ENCODE assay signal across 15 mouse cellular contexts in the genomic region with DNA sequence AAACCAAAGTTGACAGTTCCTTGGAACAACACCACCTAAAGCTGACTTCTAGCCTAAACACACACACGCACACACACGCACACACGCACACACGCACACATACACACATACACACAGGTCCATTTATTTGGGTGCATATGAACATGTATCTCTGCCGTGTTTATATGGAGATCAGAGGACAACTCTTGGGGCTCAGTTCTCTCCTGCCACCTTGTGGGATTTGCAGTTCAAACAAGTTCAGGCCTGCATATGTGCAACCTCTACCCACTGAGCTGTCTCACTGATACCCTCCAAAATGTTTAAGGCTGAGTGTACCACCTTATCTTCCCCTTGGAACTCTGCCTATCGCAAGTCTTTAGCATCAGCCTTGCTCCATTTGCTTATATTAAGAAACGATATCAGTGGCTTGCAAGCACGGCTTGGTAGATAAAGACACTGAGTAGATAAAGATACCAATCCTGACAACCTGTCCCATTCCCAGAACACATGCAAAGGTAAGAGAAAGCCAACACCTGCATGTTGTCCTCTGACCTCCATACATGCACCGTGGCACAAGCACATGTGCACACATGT. TPM values are rescaled to one million over a fixed set of nuclear protein-coding genes. Genes with fewer than 3 reads are reported as not detected.
DNase-seq lines count a peak whose midpoint lies in the region; ATAC-seq and TF ChIP-seq lines count a peak whose summit lies in the region.
"Had no signal": no experiment of that assay in that cellular context is flagged by ENCODE, and none has a peak within 500 bp of the region (broad histone marks: within the 10 kb centered on the region; RNA-seq: fewer than 3 reads in every experiment).

No protein-coding gene starts in this region.

- H3K4me2 ChIP-seq in intestine, postnatal 0 days (replicated peaks; ENCODE audit: low read depth), result no peak overlapping the region
- no peak overlapping the region for H3K4me2 ChIP-seq in intestine, embryonic 15.5 days (replicated peaks)
- H3K4me2 ChIP-seq in midbrain, embryonic 16.5 days (ENCODE audit: low read length), result 0 out of 2 replicates have a peak overlapping the region, but pooled peaks have one; percentile 0
- H3K4me2 ChIP-seq: embryonic facial prominence, embryonic 12.5 days; stomach, embryonic 15.5 days had no signal

- DNase-seq in cerebellum, postnatal 10 days, result peak; percentile 24 to 40
- DNase-seq in cerebellum, postnatal 4 days (ENCODE audit: low spot score in 2 of 2), result no peak
- no peak for DNase-seq in thymus, adult 2 months
- DNase-seq in liver, result no peak
- DNase-seq: cerebellum, adult 11-12 months; kidney, adult 2 months; lung, postnatal 36 days had no signal

- no peak for ATAC-seq in intestine, postnatal 0 days
- no peak for ATAC-seq in intestine, embryonic 15.5 days
- ATAC-seq in midbrain, embryonic 16.5 days, result no peak
- ATAC-seq: forebrain, embryonic 16.5 days had no signal

- peak; percentile 48 for TF ChIP-seq CTCF in intestine, postnatal 0 days (IDR thresholded peaks at IDR 0.05; ENCODE audit: low read depth)
- TF ChIP-seq CTCF in cortical plate, adult 2 months (IDR thresholded peaks at IDR 0.05; ENCODE audit: extremely low read depth, insufficient read depth, low read length), result 0 out of 2 replicates have a peak, but pooled peaks have one; percentile 1
- no peak for TF ChIP-seq CTCF in thymus, adult 2 months (IDR thresholded peaks at IDR 0.05; ENCODE audit: borderline replicate concordance, control insufficient read depth, extremely low read depth, insufficient read depth, low read length, poor library complexity)

- H3K9me3 ChIP-seq in intestine, postnatal 0 days (ENCODE audit: control insufficient read depth), result no peaks in the 10 kb centered on the region
- H3K9me3 ChIP-seq in intestine, embryonic 15.5 days, result no peaks in the 10 kb centered on the region
- no peaks in the 10 kb centered on the region for H3K9me3 ChIP-seq in midbrain, embryonic 16.5 days (replicated peaks; ENCODE audit: control insufficient read depth, low read length, poor library complexity, severe bottlenecking)
- H3K9me3 ChIP-seq: embryonic facial prominence, embryonic 12.5 days; stomach, embryonic 15.5 days had no signal

- TF ChIP-seq POLR2A in cortical plate, adult 2 months (IDR thresholded peaks at IDR 0.05; ENCODE audit: extremely low read depth, insufficient read depth, low read length), result no peak
- no peak for TF ChIP-seq POLR2A in thymus, adult 2 months (IDR thresholded peaks at IDR 0.05; ENCODE audit: control insufficient read depth, extremely low read depth, insufficient read depth, low read length, poor library complexity)

- WGBS in intestine, postnatal 0 days, result 75% methylated on average over 9 of the region's 9 CpGs
- WGBS in intestine, embryonic 15.5 days, result 81% methylated on average over 9 of the region's 9 CpGs
- 81% methylated on average over 9 of the region's 9 CpGs for WGBS in midbrain, embryonic 16.5 days
- 88% methylated on average over 9 of the region's 9 CpGs for WGBS in thymus, adult 2 months

- H3K9ac ChIP-seq in intestine, postnatal 0 days (ENCODE audit: low read depth, low read length), result no peak overlapping the region
- H3K9ac ChIP-seq in intestine, embryonic 15.5 days, result no peak overlapping the region
- H3K9ac ChIP-seq in midbrain, embryonic 16.5 days (ENCODE audit: low read depth, low read length), result no peak overlapping the region
- H3K9ac ChIP-seq: embryonic facial prominence, embryonic 12.5 days; stomach, embryonic 15.5 days had no signal

- H3K4me1 ChIP-seq in intestine, postnatal 0 days (replicated peaks; ENCODE audit: control insufficient read depth, insufficient read depth, low read length), result peaks cover 8% of the 10 kb centered on the region; the same call in 1 of the 2 replicates
- H3K4me1 ChIP-seq in intestine, embryonic 15.5 days (replicated peaks), result peaks cover 8% of the 10 kb centered on the region; the same call in 1 of the 2 replicates
- no peaks in the 10 kb centered on the region for H3K4me1 ChIP-seq in cortical plate, adult 2 months (ENCODE audit: control insufficient read depth, insufficient read depth, low read length)
- peaks cover 25% of the 10 kb centered on the region for H3K4me1 ChIP-seq in midbrain, embryonic 16.5 days (ENCODE audit: control insufficient read depth, insufficient read depth, low read length)
- H3K4me1 ChIP-seq in thymus, adult 2 months (replicated peaks; ENCODE audit: control insufficient read depth, insufficient read depth, low read length), result no peaks in the 10 kb centered on the region

- no peak overlapping the region for H3K27ac ChIP-seq in intestine, postnatal 0 days (ENCODE audit: low read depth, low read length)
- H3K27ac ChIP-seq in intestine, embryonic 15.5 days, result no peak overlapping the region
- no peak overlapping the region for H3K27ac ChIP-seq in cortical plate, adult 2 months (ENCODE audit: insufficient read depth, low read length)
- no peak overlapping the region for H3K27ac ChIP-seq in midbrain, embryonic 16.5 days (ENCODE audit: low read length)
- no peak overlapping the region for H3K27ac ChIP-seq in thymus, adult 2 months (ENCODE audit: control insufficient read depth, insufficient read depth, low read length)
- H3K27ac ChIP-seq: embryonic facial prominence, embryonic 12.5 days; stomach, embryonic 15.5 days had no signal

- H3K36me3 ChIP-seq in intestine, postnatal 0 days (ENCODE audit: control insufficient read depth, insufficient read depth), result no peaks in the 10 kb centered on the region
- H3K36me3 ChIP-seq in intestine, embryonic 15.5 days, result no peaks in the 10 kb centered on the region
- H3K36me3 ChIP-seq in midbrain, embryonic 16.5 days (ENCODE audit: control insufficient read depth, insufficient read depth, low read length), result no peaks in the 10 kb centered on the region
- no peaks in the 10 kb centered on the region for H3K36me3 ChIP-seq in thymus, adult 2 months (ENCODE audit: control insufficient read depth, insufficient read depth, low read length)
- H3K36me3 ChIP-seq: embryonic facial prominence, embryonic 12.5 days; stomach, embryonic 15.5 days had no signal

- H3K4me3 ChIP-seq in intestine, postnatal 0 days (ENCODE audit: low read depth, low read length), result no peak overlapping the region
- no peak overlapping the region for H3K4me3 ChIP-seq in intestine, embryonic 15.5 days (replicated peaks)
- H3K4me3 ChIP-seq in cortical plate, adult 2 months (ENCODE audit: insufficient read depth, low read length), result no peak overlapping the region
- H3K4me3 ChIP-seq in midbrain, embryonic 16.5 days (ENCODE audit: low read depth, low read length), result no peak overlapping the region
- no peak overlapping the region for H3K4me3 ChIP-seq in thymus, adult 2 months (ENCODE audit: control insufficient read depth, insufficient read depth, low read length)
- H3K4me3 ChIP-seq: embryonic facial prominence, embryonic 12.5 days; stomach, embryonic 15.5 days had no signal

- H3K27me3 ChIP-seq in intestine, postnatal 0 days (replicated peaks; ENCODE audit: control insufficient read depth, insufficient read depth, low read length), result peaks cover 10% of the 10 kb centered on the region; the same call in 1 of the 2 replicates
- peaks cover 12% of the 10 kb centered on the region; the same call in 1 of the 2 replicates for H3K27me3 ChIP-seq in intestine, embryonic 15.5 days (replicated peaks)
- no peaks in the 10 kb centered on the region for H3K27me3 ChIP-seq in midbrain, embryonic 16.5 days (ENCODE audit: control insufficient read depth, insufficient read depth, low read depth, low read length)
- H3K27me3 ChIP-seq in thymus, adult 2 months (ENCODE audit: control insufficient read depth, insufficient read depth, low read length), result peaks cover 13% of the 10 kb centered on the region

RNA-seq across cellular contexts. Expression of gene Stk33, which starts 1.9 kb away (rescaled TPM):
- 0.21 and 0.46 TPM in 2 replicates for polyA plus RNA-seq in intestine, postnatal 0 days (2015; fragmentation: Nextera tagmentation; extraction: Ambion mirVana)
- polyA plus RNA-seq in intestine, embryonic 15.5 days (2015; fragmentation: Nextera tagmentation; extraction: Ambion mirVana), result 0.35 and 0.63 TPM in 2 replicates
- 0.78 and 1.3 TPM in 2 replicates for polyA plus RNA-seq in cortical plate, adult 2 months (2012; rRNA removed)
- polyA plus RNA-seq in midbrain, embryonic 16.5 days (2015; fragmentation: Nextera tagmentation; extraction: Ambion mirVana), result 8.0 and 10.1 TPM in 2 replicates
- 0.43 and 0.73 TPM in 2 replicates for polyA plus RNA-seq in thymus, adult 2 months (2012; rRNA removed)
- polyA plus RNA-seq: liver, adult 2 months had no signal

Comparison
In these comparisons a context has a peak if more than half of its experiments do, and no peak if none do; other contexts are left out.
1. DNase-seq: peak in cerebellum, postnatal 10 days (2 of 2); none in cerebellum, postnatal 4 days (0 of 2), thymus, adult 2 months (single experiment) and liver (single experiment).